Mouse (Mus musculus) spleen, adult 2 months (tissue): Measurements from ENCODE around the gene Igfbp3.

Source experiments
- CTCF ChIP-seq: fragments of 200-500 bp; IDR thresholded peaks from 2 replicates; pipeline ENCODE4 v1.5.1; 2011; ENCODE audit warnings: mild to moderate bottlenecking, inconsistent platforms; ENCODE audit not compliant: insufficient read depth, insufficient read length, insufficient replicate concordance; ENCODE audit errors: extremely low read depth
- POLR2A ChIP-seq: fragments of 200-500 bp; IDR thresholded peaks from 2 replicates; pipeline ENCODE4 v1.6.1; 2011; ENCODE audit warnings: low read depth, low read length, inconsistent platforms

DNA sequence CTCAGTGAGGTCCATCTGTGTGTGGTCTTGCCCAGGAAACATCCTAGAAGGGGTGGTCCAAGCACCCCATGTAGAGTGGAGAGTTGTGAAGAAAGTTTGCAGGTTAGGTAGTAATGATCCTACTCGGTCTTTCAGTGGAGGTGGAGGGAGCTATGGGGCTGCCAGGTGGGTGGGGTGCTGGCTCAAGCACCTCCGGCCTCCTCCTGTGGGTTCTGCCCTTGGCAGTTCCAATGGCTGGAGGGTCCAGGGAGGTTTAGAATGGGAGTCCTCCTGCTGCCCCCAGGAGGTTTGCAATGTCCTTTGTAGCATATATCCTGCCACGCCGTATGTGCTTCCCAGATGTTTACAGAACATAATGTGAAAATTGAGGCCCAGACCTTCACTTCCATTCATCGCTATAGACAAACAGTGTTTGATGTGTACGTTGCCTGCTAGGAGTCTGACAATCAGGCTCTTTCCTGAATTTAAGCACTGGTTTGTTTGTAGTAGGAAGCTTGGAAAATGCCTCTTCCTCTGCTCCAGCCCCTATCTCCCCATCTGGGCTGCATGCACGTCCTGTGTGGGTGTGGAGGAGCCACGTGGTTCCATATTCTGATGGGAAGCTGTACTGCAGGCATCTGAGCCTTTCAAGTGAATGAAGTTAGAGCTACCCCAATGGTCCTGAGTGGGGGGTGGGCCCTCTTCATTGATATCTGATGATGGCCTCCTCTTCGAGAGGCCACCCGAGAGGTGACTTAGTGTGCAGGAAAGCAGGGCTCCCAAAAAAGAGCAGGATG is 15.1 kb downstream of the Igfbp3 start:
- TF ChIP-seq CTCF (no peak), POLR2A (no peak)
